Mouse (Mus musculus): ENCODE measurements around the gene Osr1.

- TF ChIP-seq CTCF (IDR thresholded peaks at IDR 0.05; ENCODE audit: low read depth, low read length) (no peak), POLR2A (IDR thresholded peaks at IDR 0.05; ENCODE audit: borderline replicate concordance, low read depth, low read length) (no peak)
Measured at GRCm38 (mm10) chr12:9589561-9590134, 19.7 kb downstream of the Osr1 start.
